Mouse (Mus musculus): ENCODE data around the gene Slc13a2.

DNA sequence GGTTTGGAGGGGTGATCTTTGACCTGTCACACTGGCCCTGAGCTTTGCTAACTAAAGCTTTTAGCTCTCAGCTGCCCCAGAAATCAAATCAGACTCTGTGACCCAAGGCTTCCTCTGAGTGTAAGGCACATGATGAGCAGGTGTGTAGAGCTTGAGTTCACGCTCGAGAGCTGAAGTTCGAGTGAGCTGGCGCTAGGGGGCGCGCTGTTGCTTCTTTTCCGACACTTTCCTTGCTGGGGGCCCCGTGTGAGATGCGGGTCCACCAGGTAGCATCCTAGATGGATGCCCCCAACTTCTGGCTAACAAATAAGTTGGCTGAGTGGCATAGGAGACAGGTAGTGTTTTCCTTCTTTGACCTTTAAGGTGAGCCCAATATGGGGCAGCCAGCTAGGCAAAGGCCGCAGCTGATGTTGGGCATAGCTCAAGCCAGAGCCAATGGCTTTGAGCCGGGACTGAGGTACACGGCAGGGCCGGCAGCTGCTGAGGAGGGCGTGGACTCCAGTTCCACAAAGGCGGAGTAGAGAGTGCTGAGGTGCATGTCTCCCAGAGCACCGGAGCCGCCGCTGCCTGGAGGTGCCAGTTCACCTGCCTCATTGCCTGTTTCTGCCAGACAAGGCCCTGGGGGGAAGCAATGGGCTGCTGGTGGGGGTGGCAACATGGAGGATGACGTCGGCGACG is 63.5 kb downstream of the Slc13a2 start:
- TF ChIP-seq CTCF (conservative IDR thresholded peaks at IDR 0.05; ENCODE audit: insufficient read depth, insufficient read length, low read depth, low read length) (peak; percentile 71), POLR2A (IDR thresholded peaks at IDR 0.05; ENCODE audit: low read depth, low read length) (no peak)
